Mouse (Mus musculus): Measurements from ENCODE around the gene Myo1h.

DNA sequence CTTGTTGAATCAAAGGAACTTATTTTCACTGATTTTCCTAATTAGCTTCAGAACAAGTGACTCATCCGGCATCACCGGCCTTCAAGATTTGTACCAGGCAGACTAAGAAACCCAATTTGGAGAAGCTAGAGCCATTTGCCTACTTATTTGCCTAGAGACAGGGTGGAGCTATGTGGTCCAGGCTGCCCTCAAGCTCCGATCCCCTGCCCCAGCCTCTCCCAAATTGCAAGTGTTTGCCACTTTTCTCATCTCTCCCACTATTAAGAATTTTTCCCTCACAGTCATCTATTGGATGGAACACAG is 3.6 kb upstream of the Myo1h start:
- TF ChIP-seq MAX (IDR thresholded peaks at IDR 0.05; ENCODE audit: low read depth) = no peak
- TF ChIP-seq POLR2A (IDR thresholded peaks at IDR 0.05; ENCODE audit: insufficient read length, low read depth) = no peak
- TF ChIP-seq TCF12 (IDR thresholded peaks at IDR 0.05; ENCODE audit: insufficient read depth, poor library complexity, severe bottlenecking) = no peak
- no peak for TF ChIP-seq CEBPB (IDR thresholded peaks at IDR 0.05; ENCODE audit: insufficient read depth, poor library complexity, severe bottlenecking)

All from myocyte (in vitro differentiated cells).